Mouse (Mus musculus) liver, embryonic 11.5 days (tissue): ENCODE results near the gene Ubxn1. TPM values are rescaled to one million over a fixed set of nuclear protein-coding genes. Genes with fewer than 3 reads are reported as not detected.

Source experiments
- ATAC-seq: fragments of 200-750 bp; cut with Nextera tagmentation; replicated peaks from 2 replicates; pipeline ENCODE4 v1.8.0; 2017; ENCODE audit warnings: moderate number of reproducible peaks, mild to moderate bottlenecking, moderate TSS enrichment, moderate library complexity; ENCODE audit not compliant: low FRiP score
- DNase-seq: peaks from one replicate; pipeline ENCODE4 v3.0.0-alpha.2; 2017; ENCODE audit warnings: low spot score
- H3K27ac ChIP-seq: fragments of 300-500 bp; sonication (generic); 2 replicates; pipeline ENCODE4 v1.5.1; 2014; ENCODE audit warnings: mild to moderate bottlenecking, low read depth, low read length, control low read depth
- H3K27me3 ChIP-seq: fragments of 300-500 bp; sonication (generic); replicated peaks from 2 replicates; pipeline ENCODE4 v1.6.1; 2014; ENCODE audit warnings: low read length, mixed read lengths; ENCODE audit not compliant: control insufficient read depth, insufficient read depth
- H3K36me3 ChIP-seq: fragments of 300-500 bp; sonication (generic); 2 replicates; pipeline ENCODE4 v1.6.1; 2014; ENCODE audit warnings: mild to moderate bottlenecking, low read length, moderate library complexity, mixed read lengths; ENCODE audit not compliant: control insufficient read depth, insufficient read depth
- H3K4me1 ChIP-seq: fragments of 300-500 bp; sonication (generic); replicated peaks from 2 replicates; pipeline ENCODE4 v1.6.1; 2014; ENCODE audit warnings: low read length, mixed read lengths; ENCODE audit not compliant: control insufficient read depth, insufficient read depth
- H3K4me2 ChIP-seq: fragments of 300-500 bp; sonication (generic); 2 replicates; pipeline ENCODE4 v1.6.1; 2014; ENCODE audit warnings: mild to moderate bottlenecking, control low read depth, moderate library complexity
- H3K4me3 ChIP-seq: fragments of 300-500 bp; sonication (generic); 2 replicates; pipeline ENCODE4 v1.5.1; 2014; ENCODE audit warnings: low read depth, low read length, control low read depth
- H3K9ac ChIP-seq: fragments of 300-500 bp; sonication (generic); 2 replicates; pipeline ENCODE4 v1.6.1; 2014; ENCODE audit warnings: low read depth, low read length, control low read depth
- H3K9me3 ChIP-seq: fragments of 300-500 bp; sonication (generic); 2 replicates; pipeline ENCODE4 v1.6.1; 2016; ENCODE audit warnings: low read length, inconsistent platforms, mixed read lengths; ENCODE audit not compliant: control insufficient read depth
- WGBS: fragments of 180-500 bp; shearing (Covaris S2); extraction: QIAGEN DNeasy Blood & Tissue Kit; methylation state at CpG from one replicate; pipeline ENCODE4 v1.1.7; 2014; 5-methylcytosine and 5-hydroxymethylcytosine counted together
- polyA plus RNA-seq: library from polyadenylated mRNA; unstranded; fragments of >200 nt; fragmentation: Nextera tagmentation; extraction: Ambion mirVana; gene quantifications from 2 replicates; pipeline ENCODE4 v1.2.1, GENCODE M21; 2014

Ubxn1 gene
- polyA plus RNA-seq, 1 experiment from 2014 or later, result 204 TPM

DNA sequence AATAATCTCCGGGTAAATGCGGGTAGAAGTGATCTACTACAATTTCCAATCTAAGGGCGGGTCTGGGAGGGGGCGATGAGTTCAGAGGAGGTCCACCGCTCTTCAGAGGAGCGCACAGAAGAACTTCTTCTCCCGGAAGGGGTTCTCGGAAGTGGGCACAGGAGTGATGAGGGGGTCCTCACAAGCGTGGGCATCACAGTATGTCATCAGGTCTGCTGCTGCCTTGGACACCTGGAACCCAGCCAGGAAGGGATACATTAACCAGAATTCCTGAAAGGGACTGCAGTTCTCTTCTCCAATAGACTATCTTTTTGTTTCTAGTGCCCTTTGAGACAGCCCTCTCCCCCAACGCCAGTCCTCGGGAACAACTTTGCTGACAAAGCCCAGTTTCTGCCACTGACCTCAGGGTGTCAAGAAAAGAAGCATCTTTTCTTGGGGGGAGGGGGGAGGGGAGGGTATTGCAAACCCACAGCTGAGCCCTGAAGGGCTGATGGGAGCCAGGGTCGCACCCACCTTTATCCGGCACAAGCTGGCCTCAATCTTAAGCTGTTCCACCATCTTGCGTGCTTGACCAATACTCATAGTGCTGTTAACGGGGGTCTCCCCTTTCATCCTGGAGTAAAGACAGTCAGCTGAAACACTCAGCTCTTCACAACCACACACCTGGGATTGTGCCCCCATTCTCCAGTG is 33.1 kb upstream of the Ubxn1 start:
- Histone ChIP-seq H3K27me3 (no peaks in the 10 kb centered on the region), H3K4me2 (peak overlapping the region; percentile 99), H3K36me3 (peaks cover 18% of the 10 kb centered on the region), H3K9me3 (no peaks in the 10 kb centered on the region), H3K4me1 (peaks cover 33% of the 10 kb centered on the region), H3K27ac (peak overlapping the region; percentile 95), H3K9ac (peak overlapping the region; percentile 93), H3K4me3 (peak overlapping the region; percentile 54)
- WGBS, result 26% methylated on average over 15 of the region's 15 CpGs
- ATAC-seq, result peak; percentile 11; the same call in 1 of the 2 replicates
- DNase-seq, result no peak

DNA sequence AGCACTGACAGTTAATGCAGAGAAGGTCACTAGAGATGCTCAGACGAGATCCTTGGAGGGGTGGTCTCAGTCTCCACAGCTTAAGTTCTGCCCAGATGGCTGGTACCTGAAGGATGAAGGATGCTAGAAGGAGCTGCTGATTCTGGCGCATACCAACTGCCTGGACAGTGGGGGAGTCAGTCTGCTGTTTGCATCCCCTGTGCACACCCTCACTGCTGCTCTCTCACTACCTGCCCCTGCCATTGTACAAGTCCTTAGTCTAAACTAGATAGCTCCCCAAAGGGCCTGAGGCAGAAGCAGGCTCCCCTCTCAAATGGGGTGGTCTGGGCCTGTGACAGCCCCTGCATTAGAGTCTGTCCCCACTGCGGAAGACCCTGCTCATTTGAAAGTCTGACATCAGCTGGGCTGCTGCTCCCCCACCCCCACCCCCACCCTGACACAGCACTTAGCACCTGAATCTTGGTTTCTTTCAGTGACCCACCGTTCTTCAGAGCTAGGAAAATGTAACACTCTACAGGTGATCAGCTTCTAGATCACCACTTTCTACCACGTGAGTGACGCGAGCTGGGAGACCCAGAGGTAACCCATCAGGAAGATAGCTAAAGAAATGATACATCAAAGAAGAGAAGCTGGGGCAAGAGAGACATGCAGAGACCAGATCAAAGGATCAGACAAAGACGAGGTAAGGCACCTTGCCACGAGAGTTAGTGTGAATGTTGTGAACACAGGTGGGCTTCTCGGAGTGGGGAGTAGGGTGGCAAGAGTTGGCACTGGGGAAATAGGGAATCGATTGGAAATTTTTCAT is 32.0 kb upstream of the Ubxn1 start, which contains the start of gene Gng3:
Gng3 (minus strand) TSS at position 92 of the 805 bp plus-strand sequence.
- Histone ChIP-seq H3K36me3 (peaks cover 11% of the 10 kb centered on the region), H3K27ac (peak within 1 kb of the TSS; percentile 95), H3K27me3 (no peaks in the 10 kb centered on the region), H3K4me1 (peaks cover 33% of the 10 kb centered on the region), H3K4me2 (peak within 1 kb of the TSS; percentile 99), H3K9me3 (no peaks in the 10 kb centered on the region), H3K4me3 (peak within 1 kb of the TSS; percentile 65), H3K9ac (peak within 1 kb of the TSS; percentile 93)
- no peak for ATAC-seq
- DNase-seq, result no peak
- 61% methylated on average over 11 of the region's 11 CpGs for WGBS

DNA sequence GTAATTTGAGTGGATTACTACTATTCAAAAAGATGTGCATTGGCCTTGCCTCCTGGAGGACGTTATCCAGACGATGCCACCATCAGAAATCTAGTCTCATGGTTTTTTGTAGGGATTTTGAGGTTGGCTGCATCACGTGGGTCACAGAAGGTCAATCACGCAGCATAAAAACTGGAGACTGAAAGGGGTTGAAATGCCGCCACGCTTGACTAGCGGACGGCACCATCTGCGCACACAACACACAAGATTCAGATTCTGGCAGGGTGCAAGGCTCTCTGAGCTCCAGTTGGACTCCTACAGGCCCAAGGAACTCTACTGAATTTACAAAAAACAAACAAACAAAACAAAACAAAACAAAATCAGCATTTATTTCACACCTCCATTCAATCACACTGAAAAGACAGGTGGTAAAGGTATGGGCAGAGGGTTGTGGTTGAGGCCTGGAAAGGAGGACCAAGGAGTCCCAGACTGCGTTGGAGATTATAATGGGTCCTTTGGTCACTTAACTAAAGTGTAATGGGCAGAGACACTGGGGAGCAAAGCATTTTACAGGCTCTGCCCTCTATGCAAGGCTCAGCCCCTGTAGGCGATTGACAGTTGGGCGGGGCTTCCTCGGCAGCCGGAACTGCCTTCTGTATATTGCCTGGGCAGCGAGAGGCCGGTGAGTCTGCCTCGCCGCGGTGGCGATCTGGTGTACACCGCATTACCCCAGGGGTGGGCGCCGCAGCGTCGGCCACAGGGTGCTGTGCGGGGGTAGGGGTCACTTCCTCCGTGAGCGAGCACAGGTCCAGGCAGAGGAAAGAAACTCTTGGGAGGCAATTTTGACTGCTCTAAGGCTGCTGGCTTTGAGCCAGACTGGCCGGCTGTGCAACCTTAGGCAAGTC is 31.1 kb upstream of the Ubxn1 start:
- peak; percentile 74 for DNase-seq
- peak; percentile 76 for ATAC-seq
- peaks cover 4% of the 10 kb centered on the region; the same call in 1 of the 2 replicates for H3K36me3 ChIP-seq
- WGBS, result 24% methylated on average over 29 of the region's 29 CpGs
- peak overlapping the region; percentile 74 for H3K9ac ChIP-seq
- H3K27ac ChIP-seq, result 0 out of 2 replicates have a peak overlapping the region, but pooled peaks have one; percentile 46
- H3K4me2 ChIP-seq, result peak overlapping the region; percentile 75
- H3K27me3 ChIP-seq, result no peaks in the 10 kb centered on the region
- peak overlapping the region; percentile 65 for H3K4me3 ChIP-seq
- peaks cover 33% of the 10 kb centered on the region for H3K4me1 ChIP-seq
- no peaks in the 10 kb centered on the region for H3K9me3 ChIP-seq

DNA sequence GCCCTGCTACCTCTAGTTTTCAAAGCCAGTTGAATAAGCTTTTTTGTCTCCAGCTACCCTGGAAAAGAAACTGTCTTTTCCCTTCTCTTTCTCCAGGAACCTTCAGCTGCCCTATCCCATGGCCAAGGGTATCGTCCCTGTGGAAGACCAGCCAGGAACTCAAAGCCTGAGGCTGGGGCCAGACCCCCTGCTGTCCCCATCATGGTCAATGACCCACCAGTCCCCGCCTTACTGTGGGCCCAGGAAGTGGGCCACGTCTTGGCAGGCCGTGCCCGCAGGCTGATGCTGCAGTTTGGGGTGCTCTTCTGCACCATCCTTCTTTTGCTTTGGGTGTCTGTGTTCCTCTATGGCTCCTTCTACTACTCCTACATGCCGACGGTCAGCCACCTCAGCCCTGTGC is 30.3 kb upstream of the Ubxn1 start:
- WGBS, result 81% methylated on average over 7 of the region's 7 CpGs
- no peak for DNase-seq
- ATAC-seq, result no peak
- peak overlapping the region; percentile 75 for H3K4me2 ChIP-seq
- peaks cover 33% of the 10 kb centered on the region for H3K4me1 ChIP-seq
- H3K4me3 ChIP-seq, result peak overlapping the region; percentile 65
- no peak overlapping the region for H3K27ac ChIP-seq
- H3K9ac ChIP-seq, result peak overlapping the region; percentile 74
- H3K27me3 ChIP-seq, result no peaks in the 10 kb centered on the region
- H3K9me3 ChIP-seq, result no peaks in the 10 kb centered on the region
- no peaks in the 10 kb centered on the region for H3K36me3 ChIP-seq

DNA sequence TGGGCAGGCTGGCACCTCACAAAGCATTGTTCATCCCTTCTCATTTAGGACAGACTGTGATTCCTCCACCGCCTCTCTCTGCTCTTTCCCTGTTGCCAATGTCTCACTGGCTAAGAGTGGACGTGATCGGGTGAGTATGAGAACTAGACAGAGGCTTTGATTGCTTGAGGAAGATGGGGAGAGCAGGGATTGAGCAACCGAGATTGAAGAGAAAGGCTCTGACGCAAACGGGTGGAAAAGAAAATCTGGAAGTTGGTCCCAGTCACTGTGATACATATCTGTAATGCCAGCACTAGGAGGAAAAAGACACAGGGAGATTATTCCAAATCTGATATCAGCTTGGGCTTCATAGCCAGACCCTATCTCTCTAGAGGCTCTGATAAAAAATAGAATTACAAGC is 28.3 kb upstream of the Ubxn1 start:
- Histone ChIP-seq H3K9ac (no peak overlapping the region), H3K27ac (no peak overlapping the region), H3K27me3 (no peaks in the 10 kb centered on the region), H3K9me3 (no peaks in the 10 kb centered on the region), H3K4me1 (peaks cover 30% of the 10 kb centered on the region), H3K4me2 (no peak overlapping the region), H3K4me3 (no peak overlapping the region), H3K36me3 (peaks cover 6% of the 10 kb centered on the region; the same call in 1 of the 2 replicates)
- ATAC-seq, result no peak
- 76% methylated on average over 6 of the region's 6 CpGs for WGBS
- DNase-seq, result no peak

DNA sequence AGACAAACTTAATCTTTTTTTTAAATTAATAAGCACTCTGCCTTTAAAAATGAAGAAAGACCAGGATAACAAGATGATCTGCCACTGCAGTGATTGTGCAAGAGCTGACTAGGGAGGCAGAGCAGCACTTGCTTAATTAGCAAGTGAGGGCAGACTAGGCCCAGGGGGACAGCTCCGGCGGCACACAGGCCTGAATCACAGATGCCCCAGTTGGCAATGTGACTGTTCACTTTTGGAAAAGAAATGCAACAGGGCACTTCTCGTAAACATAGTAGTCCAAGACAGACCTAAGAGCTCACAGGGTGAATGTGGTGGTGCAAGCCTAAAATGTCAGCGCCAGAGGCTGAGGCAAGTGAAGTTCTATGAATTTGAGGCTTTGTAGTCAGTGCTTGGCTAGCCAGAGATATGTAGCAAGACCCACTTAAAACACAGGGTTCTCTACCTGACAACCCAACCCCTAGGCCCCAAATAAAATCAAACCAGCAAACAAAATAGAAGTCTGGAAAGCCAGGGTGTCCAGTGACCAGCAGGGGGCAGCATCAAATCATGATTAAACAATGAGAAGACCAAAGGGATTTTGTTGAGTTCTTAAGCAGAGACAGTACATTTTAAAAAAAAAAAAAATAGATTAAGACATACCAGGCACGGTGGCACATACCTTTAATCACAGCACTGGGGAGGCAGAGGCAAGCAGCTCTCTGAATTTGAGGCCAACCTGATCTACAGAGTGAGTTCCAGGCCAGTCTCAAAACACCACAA is 26.7 kb upstream of the Ubxn1 start:
- WGBS, result 67% methylated on average over 5 of the region's 5 CpGs
- Histone ChIP-seq H3K27me3 (no peaks in the 10 kb centered on the region), H3K4me1 (peaks cover 14% of the 10 kb centered on the region), H3K27ac (no peak overlapping the region), H3K4me3 (no peak overlapping the region), H3K4me2 (no peak overlapping the region), H3K9me3 (no peaks in the 10 kb centered on the region), H3K9ac (no peak overlapping the region), H3K36me3 (peaks cover 8% of the 10 kb centered on the region; the same call in 1 of the 2 replicates)
- peak; percentile 71 for DNase-seq
- no peak for ATAC-seq

DNA sequence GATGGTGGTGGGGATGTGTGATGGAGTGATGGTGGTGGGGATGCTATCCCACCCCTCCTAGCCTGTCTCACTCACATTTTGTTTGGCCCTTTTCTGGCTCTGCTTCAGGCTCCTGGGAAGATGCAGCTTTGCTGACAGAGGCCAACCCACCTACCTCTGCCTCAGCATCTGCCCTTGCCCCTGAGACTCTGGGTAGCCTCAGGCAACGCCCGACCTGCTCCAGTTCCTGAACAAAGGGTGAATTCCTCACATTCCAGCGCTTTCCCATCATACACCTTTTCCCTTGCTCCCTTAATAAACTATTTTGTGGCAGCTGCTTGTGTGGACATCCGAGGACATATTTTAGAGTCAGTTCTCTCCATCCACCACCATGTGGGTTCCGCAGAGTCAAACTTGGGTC is 22.9 kb upstream of the Ubxn1 start:
- no peak overlapping the region for H3K9ac ChIP-seq

More for the DNA sequence above, 22.9 kb upstream of the Ubxn1 start:
- no peaks in the 10 kb centered on the region for H3K9me3 ChIP-seq
- H3K27me3 ChIP-seq, result no peaks in the 10 kb centered on the region
- WGBS, result 80% methylated on average over 5 of the region's 5 CpGs
- H3K4me3 ChIP-seq, result no peak overlapping the region
- ATAC-seq (no peak), DNase-seq (no peak)
- H3K4me1 ChIP-seq, result no peaks in the 10 kb centered on the region
- H3K36me3 ChIP-seq, result peaks cover 8% of the 10 kb centered on the region; the same call in 1 of the 2 replicates
- H3K4me2 ChIP-seq, result no peak overlapping the region
- no peak overlapping the region for H3K27ac ChIP-seq
